Mouse (Mus musculus): Measurements from ENCODE around the gene Fam241b. TPM values are rescaled to one million over a fixed set of nuclear protein-coding genes. Genes with fewer than 3 reads are reported as not detected.

Gene Fam241b
- polyA plus RNA-seq, 1 experiment from 2014 or later, result 0.69 TPM

DNA sequence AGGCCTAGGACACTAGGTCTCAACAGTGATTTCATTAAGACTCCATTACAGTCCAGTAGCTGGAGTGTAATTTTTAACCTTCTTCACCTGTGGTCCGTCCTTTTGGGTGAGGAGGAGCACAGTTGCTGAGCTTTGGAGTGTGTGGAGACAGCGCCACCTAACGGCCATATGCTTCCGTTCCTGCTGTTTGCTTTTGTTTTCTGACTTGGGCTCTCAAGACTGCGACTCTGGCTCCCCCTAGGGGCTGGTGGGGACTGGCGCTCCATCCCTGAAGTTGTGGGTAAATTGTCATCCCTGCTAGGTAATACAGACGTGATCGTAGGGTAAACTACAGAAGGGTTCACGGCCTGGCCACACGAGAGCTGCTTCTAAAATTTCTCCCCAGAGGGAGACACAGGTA is 39.3 kb upstream of the Fam241b start:
- DNase-seq (peak; percentile 96), ATAC-seq (peak; percentile 63)
- H3K4me2 ChIP-seq (ENCODE audit: low read depth, low read length), result no peak overlapping the region
- no peaks in the 10 kb centered on the region for H3K4me1 ChIP-seq (ENCODE audit: insufficient read depth)
- no peaks in the 10 kb centered on the region for H3K36me3 ChIP-seq (replicated peaks; ENCODE audit: insufficient read depth, low read length)
- H3K4me3 ChIP-seq (ENCODE audit: low read depth, low read length), result no peak overlapping the region
- no peak overlapping the region for H3K9ac ChIP-seq (replicated peaks)
- no peak overlapping the region for H3K27ac ChIP-seq (ENCODE audit: low read depth)
- TF ChIP-seq CTCF (IDR thresholded peaks at IDR 0.05; ENCODE audit: low read depth) (peak; percentile 100), EP300 (IDR thresholded peaks at IDR 0.05; ENCODE audit: low read depth) (no peak)
- H3K27me3 ChIP-seq (ENCODE audit: insufficient read depth, low read length), result no peaks in the 10 kb centered on the region
- no peaks in the 10 kb centered on the region for H3K9me3 ChIP-seq (ENCODE audit: low read length)
- 1% methylated on average over 10 of the region's 10 CpGs for WGBS (ENCODE audit: insufficient replicate concordance)

DNA sequence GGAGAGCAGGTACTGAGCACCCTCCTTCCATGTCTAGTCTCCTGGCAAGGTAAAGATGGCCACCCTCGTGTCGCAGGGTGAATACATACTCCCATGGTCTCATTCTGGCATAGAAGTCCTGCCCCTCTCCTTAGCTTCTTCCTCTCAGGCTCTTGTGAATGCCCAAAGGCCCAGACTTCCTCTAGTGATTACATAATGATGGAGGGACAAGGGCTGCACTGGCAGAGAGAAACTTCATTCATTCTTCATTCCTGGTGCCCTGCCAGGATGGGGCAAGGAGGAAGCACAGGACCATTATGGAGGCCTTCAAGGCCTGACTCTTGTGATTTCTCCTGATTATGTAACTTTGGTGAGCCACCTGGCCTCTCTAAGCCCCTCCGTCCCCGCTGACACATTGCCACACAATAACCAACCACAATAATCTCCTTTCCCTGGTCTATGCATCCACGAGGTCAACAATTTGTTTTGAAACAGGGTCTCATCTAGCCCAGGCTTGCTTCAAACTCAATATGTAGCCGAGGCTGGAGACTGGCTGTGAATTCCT is 38.8 kb upstream of the Fam241b start:
- Histone ChIP-seq H3K27me3 (ENCODE audit: insufficient read depth, low read length) (no peaks in the 10 kb centered on the region), H3K9me3 (ENCODE audit: low read length) (no peaks in the 10 kb centered on the region), H3K4me2 (ENCODE audit: low read depth, low read length) (no peak overlapping the region), H3K4me1 (ENCODE audit: insufficient read depth) (no peaks in the 10 kb centered on the region), H3K27ac (ENCODE audit: low read depth) (no peak overlapping the region), H3K4me3 (ENCODE audit: low read depth, low read length) (no peak overlapping the region), H3K9ac (replicated peaks) (no peak overlapping the region), H3K36me3 (replicated peaks; ENCODE audit: insufficient read depth, low read length) (no peaks in the 10 kb centered on the region)
- WGBS (ENCODE audit: insufficient replicate concordance), result 66% methylated on average over 6 of the region's 6 CpGs
- no peak for TF ChIP-seq EP300 (IDR thresholded peaks at IDR 0.05; ENCODE audit: low read depth)
- TF ChIP-seq CTCF (IDR thresholded peaks at IDR 0.05; ENCODE audit: low read depth), result no peak
- no peak for ATAC-seq
- DNase-seq, result no peak

DNA sequence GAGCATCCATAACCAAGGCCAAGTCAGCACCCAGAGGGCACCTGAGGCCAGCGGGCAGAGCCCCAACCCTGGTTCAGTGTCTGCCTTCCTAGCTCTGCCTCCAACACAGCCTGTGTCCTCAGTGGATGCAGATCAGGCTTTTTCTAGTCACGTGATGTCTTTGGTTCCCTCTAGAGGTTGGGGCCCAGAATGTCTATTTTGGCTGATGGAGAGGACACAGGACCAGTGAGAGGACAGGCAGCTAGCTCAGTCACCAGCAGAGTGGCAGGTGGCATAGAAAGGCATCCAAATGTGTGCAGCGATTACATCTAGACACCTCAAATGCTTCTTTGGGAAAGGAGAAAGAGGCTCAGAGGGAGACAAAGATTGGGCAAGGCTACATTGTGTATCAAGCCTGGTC is 38.0 kb upstream of the Fam241b start:
- TF ChIP-seq CTCF (IDR thresholded peaks at IDR 0.05; ENCODE audit: low read depth) (no peak), EP300 (IDR thresholded peaks at IDR 0.05; ENCODE audit: low read depth) (no peak)
- no peaks in the 10 kb centered on the region for H3K9me3 ChIP-seq (ENCODE audit: low read length)
- H3K36me3 ChIP-seq (replicated peaks; ENCODE audit: insufficient read depth, low read length), result no peaks in the 10 kb centered on the region
- H3K4me3 ChIP-seq (ENCODE audit: low read depth, low read length), result no peak overlapping the region
- WGBS (ENCODE audit: insufficient replicate concordance), result 43% methylated on average over 3 of the region's 3 CpGs
- ATAC-seq, result no peak
- no peak overlapping the region for H3K9ac ChIP-seq (replicated peaks)
- H3K4me1 ChIP-seq (ENCODE audit: insufficient read depth), result no peaks in the 10 kb centered on the region
- H3K27ac ChIP-seq (ENCODE audit: low read depth), result no peak overlapping the region
- DNase-seq, result no peak
- no peak overlapping the region for H3K4me2 ChIP-seq (ENCODE audit: low read depth, low read length)
- no peaks in the 10 kb centered on the region for H3K27me3 ChIP-seq (ENCODE audit: insufficient read depth, low read length)

DNA sequence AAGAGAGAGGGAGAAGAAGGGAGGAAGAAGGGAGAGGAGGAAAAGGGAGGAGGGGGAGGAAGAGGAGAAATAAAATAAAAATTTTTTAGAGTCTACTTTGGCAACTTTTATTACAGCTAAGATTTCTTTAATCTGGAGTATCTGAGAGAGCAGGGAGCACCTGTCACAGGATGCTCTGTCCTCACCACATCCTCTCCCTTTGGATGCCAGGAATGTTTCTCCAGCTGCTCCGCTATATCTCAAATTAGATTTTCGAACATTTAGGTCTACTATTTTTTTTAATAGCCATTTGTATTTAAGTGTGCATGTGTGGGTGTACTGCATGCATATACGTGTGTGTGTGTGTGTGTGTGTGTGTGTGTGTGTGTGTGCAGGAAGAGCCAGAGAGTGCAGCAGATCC is 36.2 kb upstream of the Fam241b start:
- Histone ChIP-seq H3K27ac (ENCODE audit: low read depth) (no peak overlapping the region), H3K4me2 (ENCODE audit: low read depth, low read length) (no peak overlapping the region), H3K27me3 (ENCODE audit: insufficient read depth, low read length) (no peaks in the 10 kb centered on the region; the same call in 1 of the 2 replicates), H3K4me1 (ENCODE audit: insufficient read depth) (no peaks in the 10 kb centered on the region), H3K4me3 (ENCODE audit: low read depth, low read length) (no peak overlapping the region), H3K36me3 (replicated peaks; ENCODE audit: insufficient read depth, low read length) (no peaks in the 10 kb centered on the region), H3K9ac (replicated peaks) (no peak overlapping the region), H3K9me3 (ENCODE audit: low read length) (no peaks in the 10 kb centered on the region)
- no peak for ATAC-seq
- no peak for DNase-seq
- no peak for TF ChIP-seq CTCF (IDR thresholded peaks at IDR 0.05; ENCODE audit: low read depth)
- TF ChIP-seq EP300 (IDR thresholded peaks at IDR 0.05; ENCODE audit: low read depth), result no peak
- 74% methylated on average over 3 of the region's 3 CpGs for WGBS (ENCODE audit: insufficient replicate concordance)

DNA sequence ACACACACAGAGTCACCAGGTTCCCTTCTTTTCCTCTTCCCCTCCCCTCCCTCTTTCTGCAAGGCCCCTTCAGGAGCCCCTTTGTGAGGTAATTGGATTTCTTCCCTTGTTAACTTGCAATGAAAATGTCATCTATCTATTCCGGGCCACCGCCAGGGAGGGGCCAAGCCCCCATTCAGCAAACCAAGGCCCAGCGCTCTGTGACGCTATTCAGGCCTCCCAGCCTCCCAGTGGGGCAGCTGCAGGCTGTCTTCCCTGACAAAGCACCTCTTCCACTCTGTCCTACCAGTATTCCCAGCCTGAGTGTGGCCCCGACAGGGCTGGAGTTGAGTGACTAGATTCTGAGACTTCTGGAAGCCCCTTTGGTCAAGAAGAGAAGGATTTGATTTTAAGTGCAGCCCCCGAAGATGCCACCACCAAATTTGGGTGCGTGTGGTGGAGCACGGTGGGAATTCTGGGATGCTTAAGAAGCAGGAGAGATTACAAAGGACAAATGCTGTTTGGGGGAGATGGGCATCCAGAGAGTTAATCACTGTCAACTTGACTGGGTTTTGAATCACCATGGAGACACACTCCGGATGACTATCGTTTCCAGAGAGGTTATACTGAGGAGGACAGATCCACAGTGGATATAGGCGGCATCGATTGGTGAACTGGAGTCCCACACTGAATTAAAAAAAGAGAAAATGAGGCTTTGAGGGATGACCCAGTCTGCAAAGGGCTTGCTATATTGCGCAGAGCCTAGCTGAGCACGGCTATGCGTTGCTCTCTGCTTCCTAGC is 31.0 kb upstream of the Fam241b start:
- H3K4me1 ChIP-seq (ENCODE audit: insufficient read depth), result no peaks in the 10 kb centered on the region
- H3K27ac ChIP-seq (ENCODE audit: low read depth), result no peak overlapping the region
- ATAC-seq (no peak), DNase-seq (no peak)
- no peak overlapping the region for H3K9ac ChIP-seq (replicated peaks)
- H3K36me3 ChIP-seq (replicated peaks; ENCODE audit: insufficient read depth, low read length), result no peaks in the 10 kb centered on the region
- no peak overlapping the region for H3K4me3 ChIP-seq (ENCODE audit: low read depth, low read length)
- TF ChIP-seq EP300 (IDR thresholded peaks at IDR 0.05; ENCODE audit: low read depth), result no peak
- no peak for TF ChIP-seq CTCF (IDR thresholded peaks at IDR 0.05; ENCODE audit: low read depth)
- no peaks in the 10 kb centered on the region for H3K9me3 ChIP-seq (ENCODE audit: low read length)
- 68% methylated on average over 15 of the region's 15 CpGs for WGBS (ENCODE audit: insufficient replicate concordance)
- H3K4me2 ChIP-seq (ENCODE audit: low read depth, low read length), result no peak overlapping the region
- H3K27me3 ChIP-seq (ENCODE audit: insufficient read depth, low read length), result no peaks in the 10 kb centered on the region; the same call in 1 of the 2 replicates

DNA sequence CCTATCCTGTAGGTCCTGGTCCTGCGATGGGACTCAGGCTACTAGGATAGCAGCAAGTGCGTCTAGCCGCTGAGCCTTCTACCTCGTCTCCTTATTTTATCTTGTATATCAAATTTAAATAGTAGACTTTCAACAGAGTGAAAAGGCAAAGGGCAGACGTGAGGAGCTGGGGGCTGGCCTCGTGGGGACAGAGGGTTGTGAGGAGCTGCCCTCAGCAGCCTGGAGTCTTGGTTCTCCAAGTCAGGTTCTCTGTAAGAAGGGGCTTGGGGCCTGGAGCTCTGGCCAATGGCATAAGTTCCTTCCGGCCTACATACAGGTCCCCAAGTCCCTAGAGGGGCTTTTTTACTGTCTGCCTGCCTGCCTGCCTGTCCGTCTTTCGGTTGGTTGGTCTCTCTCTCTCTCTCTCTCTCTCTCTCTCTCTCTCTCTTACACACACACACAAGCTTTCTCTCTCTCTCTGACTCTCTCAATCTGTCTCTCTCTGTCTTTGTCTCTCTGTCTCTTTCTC is 30.3 kb upstream of the Fam241b start:
- H3K27me3 ChIP-seq (ENCODE audit: insufficient read depth, low read length), result no peaks in the 10 kb centered on the region; the same call in 1 of the 2 replicates
- no peak for DNase-seq
- no peaks in the 10 kb centered on the region for H3K4me1 ChIP-seq (ENCODE audit: insufficient read depth)
- no peak overlapping the region for H3K4me3 ChIP-seq (ENCODE audit: low read depth, low read length)
- no peaks in the 10 kb centered on the region for H3K36me3 ChIP-seq (replicated peaks; ENCODE audit: insufficient read depth, low read length)
- no peak overlapping the region for H3K4me2 ChIP-seq (ENCODE audit: low read depth, low read length)
- no peak overlapping the region for H3K27ac ChIP-seq (ENCODE audit: low read depth)
- no peaks in the 10 kb centered on the region for H3K9me3 ChIP-seq (ENCODE audit: low read length)
- ATAC-seq, result no peak
- no peak for TF ChIP-seq EP300 (IDR thresholded peaks at IDR 0.05; ENCODE audit: low read depth)
- no peak for TF ChIP-seq CTCF (IDR thresholded peaks at IDR 0.05; ENCODE audit: low read depth)
- WGBS (ENCODE audit: insufficient replicate concordance), result 42% methylated on average over 9 of the region's 9 CpGs
- no peak overlapping the region for H3K9ac ChIP-seq (replicated peaks)

All from liver, postnatal 0 days (tissue).